Mouse (Mus musculus) R1 (cell line): ENCODE measurements at regions not wholly inside any gene's neighbourhood (a gene's known extent, or its start where the extent isn't known, plus 50 kb on each side); places are given as distances from the start of the nearest gene placed in this dataset.

Experiments
- DNase-seq: peaks from one replicate; pipeline ENCODE4 v3.0.0-alpha.2; 2018; ENCODE audit warnings: low read depth, low spot score

GRCm38 (mm10) chr6:117416461-117416860 lies 248.1 kb downstream of the Cxcl12 start:
- DNase-seq, result no peak

GRCm38 (mm10) chr6:117422846-117423573 lies 254.7 kb downstream of the Cxcl12 start:
- no peak for DNase-seq

DNA sequence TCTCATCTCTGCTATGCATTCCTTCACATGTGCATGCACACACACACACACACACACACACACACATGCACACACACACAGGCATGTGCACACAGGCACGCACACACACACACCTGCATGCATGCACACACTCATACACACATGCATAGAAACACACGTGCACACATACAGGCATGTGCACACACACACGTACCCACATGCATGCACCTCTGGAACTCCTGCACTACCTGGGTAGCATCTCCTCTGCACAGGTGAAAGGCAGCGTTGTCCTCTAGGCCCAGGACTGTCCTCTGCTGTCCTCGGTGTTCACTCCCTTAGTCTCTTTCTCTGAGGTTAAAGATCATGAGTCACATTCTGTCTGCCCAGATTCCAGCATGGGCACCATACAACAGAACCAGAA lies 258.0 kb downstream of the Cxcl12 start:
- DNase-seq, result no peak

GRCm38 (mm10) chr6:117427351-117428142 lies 259.2 kb downstream of the Cxcl12 start:
- DNase-seq, result no peak

DNA sequence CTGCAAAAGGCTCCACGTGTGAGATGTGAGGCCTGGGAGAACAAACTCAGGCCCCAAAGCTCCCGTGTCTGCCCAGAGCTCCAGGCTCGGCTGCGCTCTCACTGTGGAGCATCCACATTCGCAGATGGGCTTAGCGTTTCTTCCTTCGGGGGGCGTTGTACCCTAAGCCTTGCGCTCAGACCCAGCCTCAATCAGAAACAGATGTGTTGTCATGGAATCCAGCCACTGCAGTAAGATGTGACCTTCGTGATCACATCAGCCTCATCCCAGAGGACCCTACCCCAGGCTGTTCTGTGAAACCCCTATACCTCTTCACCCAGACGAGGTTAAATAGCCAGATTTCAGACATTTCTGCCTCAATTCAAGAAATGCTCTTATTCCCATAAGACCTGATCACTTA lies 260.1 kb downstream of the Cxcl12 start:
- DNase-seq, result no peak

GRCm38 (mm10) chr6:117430876-117431781 lies 262.8 kb downstream of the Cxcl12 start:
- DNase-seq, result no peak

- no peak for DNase-seq
Observed at GRCm38 (mm10) chr6:117436851-117437250, 268.5 kb downstream of the Cxcl12 start.

- DNase-seq, result no peak
Observed at GRCm38 (mm10) chr6:117437411-117438101, 269.2 kb downstream of the Cxcl12 start.

DNA sequence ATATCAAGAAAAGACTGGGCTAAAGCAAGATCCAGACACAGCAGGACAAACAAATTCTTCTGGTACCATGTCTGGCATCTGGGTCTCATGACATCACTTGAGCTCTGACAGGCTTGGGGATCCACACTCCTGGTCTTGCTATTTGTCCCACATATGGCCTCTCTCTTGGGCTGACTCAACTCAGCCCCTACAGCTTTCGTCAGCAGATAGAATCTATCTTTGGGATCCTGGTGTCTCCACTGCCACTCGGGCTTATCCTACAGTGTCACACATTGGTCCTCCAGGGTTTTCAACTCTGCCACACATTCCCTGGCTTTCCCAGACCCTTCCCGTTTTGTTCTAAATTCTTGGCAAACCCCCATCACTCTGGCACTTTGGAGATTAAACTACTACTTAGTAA lies 280.3 kb downstream of the Cxcl12 start:
- no peak for DNase-seq

- no peak for DNase-seq
Observed at GRCm38 (mm10) chr6:117451001-117451400, 282.7 kb downstream of the Cxcl12 start.

DNA sequence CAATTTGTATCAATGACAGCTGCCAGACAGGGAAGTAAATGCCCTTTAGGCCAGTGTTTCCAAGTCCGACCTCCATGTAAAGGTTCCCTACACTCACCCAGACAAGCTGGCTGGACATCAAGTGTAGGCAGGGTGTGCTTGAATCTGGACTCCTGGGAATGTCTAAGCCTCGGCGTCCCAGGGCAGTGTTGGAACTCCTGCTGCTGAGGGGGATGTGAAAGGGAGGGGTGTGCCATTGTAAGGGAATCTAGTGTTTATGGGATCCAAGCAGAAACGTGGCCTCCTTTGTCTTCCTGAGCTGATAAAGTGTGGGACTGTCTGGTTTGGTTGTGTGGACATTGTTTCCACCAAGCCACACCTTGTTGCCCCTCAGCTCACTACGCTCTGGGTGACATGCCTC lies 291.9 kb downstream of the Cxcl12 start:
- peak; percentile 8 for DNase-seq

GRCm38 (mm10) chr6:117465165-117465564 lies 296.8 kb downstream of the Cxcl12 start:
- DNase-seq, result no peak

DNA sequence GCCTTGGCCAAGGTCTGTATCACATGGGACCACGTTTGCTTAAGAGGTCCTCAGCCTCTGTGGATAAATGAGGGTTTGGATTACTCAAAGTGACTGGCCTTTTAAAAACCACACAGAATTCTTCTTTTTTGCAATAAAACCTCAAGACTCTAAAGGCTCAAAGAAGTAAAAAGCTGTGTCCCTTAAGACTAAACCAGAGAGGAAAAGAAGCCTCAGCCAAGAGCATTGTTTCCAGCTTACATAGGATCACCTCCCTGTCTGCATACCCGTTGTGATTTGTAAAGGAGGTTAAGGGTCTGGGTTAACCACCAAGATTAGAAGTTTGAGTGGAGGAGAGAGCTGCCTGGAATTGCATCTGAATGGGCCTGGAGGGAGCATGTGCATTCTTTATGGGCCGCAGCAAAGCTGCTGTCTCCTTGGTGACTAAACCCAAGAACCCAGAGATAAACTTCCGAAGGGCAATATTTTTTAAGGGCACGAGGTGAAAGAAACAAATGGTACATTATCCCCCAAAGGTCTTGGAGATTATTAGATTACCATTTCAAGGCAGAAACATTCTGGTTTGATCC lies 297.4 kb downstream of the Cxcl12 start:
- DNase-seq, result peak; percentile 13

- DNase-seq, result no peak
Observed at GRCm38 (mm10) chr6:117479376-117479775, 311.0 kb downstream of the Cxcl12 start.

- DNase-seq, result no peak
Observed at GRCm38 (mm10) chr6:117480396-117480795, 312.1 kb downstream of the Cxcl12 start.

DNA sequence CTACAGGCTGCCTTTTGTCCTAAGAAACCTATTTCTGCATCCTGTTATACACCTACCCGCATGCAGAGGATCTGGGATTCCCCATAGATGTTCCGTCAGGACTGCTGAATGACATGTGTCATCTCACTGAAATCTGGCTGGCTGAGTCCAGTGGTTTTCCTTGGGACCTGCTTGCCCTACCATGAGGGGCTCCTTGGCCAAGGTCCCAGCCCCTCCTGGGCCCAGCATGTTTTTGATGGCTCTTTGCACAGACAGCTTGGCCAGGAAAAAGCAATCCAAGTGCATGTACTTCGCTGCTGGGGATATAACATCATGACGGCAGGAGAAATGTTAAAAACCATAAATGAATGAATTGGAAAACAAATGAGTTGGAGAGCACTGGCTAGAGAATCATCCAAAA lies 320.8 kb downstream of the Cxcl12 start:
- DNase-seq, result no peak

- no peak for DNase-seq
Observed at GRCm38 (mm10) chr6:117489761-117490396, 321.5 kb downstream of the Cxcl12 start.

- no peak for DNase-seq
Observed at GRCm38 (mm10) chr6:117494971-117495370, 326.6 kb downstream of the Cxcl12 start.

GRCm38 (mm10) chr6:117497337-117497736 lies 329.0 kb downstream of the Cxcl12 start:
- no peak for DNase-seq

DNA sequence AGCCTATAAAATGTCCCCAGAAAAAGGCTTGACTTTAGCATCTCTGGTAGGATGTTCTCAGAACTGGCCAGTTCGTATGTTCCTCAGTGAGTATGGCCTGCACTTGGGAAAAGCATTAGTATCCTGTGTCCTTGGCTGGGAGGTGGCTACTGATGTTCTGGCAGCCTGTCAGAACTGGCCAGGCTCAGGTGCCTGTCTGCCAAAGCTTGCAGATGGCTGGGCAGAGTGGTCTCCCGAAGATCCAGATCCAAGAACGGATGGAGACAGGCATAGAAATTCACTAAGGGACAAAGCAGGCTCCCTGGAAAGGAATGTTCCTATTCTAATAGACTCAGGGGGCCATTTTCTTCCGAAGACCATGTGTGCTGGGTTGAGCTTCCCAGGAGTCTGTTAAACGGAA lies 329.6 kb downstream of the Cxcl12 start:
- DNase-seq, result no peak

DNA sequence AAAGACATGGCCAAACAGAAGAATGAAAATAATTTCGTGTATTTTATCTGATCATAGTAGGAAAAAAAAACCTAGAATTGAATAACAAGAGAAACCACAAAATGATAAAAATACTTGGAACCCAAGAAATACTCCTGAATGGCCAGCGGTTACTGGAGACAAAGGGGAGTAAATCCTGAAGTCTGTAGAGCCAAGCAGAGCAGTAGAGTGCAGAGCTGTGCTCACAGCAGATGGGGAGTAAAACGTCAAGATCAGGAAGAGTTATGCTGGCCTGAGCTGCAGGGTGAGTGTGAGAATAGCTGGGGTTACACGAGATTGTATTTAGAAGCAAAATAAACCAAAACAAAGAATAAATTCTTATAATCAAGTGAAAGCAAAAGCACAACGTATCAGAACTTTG lies 334.0 kb downstream of the Cxcl12 start:
- no peak for DNase-seq
